ENCODE assay signal across 10 mouse cellular contexts in the genomic region with DNA sequence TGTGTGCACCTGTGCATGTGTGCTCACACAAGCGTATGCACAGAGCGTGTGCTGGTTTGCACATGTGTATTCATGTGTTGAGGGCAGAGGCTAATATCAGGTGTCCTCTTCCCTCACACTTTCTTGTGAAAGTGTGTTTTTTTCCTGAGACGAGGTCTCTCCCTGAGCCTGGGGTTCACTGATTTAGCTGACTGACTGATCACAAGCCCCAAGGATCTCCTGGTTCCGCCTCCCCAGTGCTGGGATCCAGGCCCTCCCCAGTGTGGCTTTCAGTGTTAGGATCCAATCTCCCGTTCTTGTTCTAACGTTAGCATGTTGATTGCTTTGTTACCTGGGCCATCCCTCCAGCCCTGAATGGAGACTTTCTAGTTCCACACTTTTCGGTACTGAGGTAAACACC. TPM values are rescaled to one million over a fixed set of nuclear protein-coding genes. Genes with fewer than 3 reads are reported as not detected.
DNase-seq lines count a peak whose midpoint lies in the region; ATAC-seq lines count a peak whose summit lies in the region.
"Had no signal": no experiment of that assay in that cellular context is flagged by ENCODE, and none has a peak within 500 bp of the region (broad histone marks: within the 10 kb centered on the region; RNA-seq: fewer than 3 reads in every experiment).

No protein-coding gene starts in this region.

- no peak overlapping the region; the same call in 1 of the 2 replicates for H3K9ac ChIP-seq in heart, embryonic 15.5 days
- H3K9ac ChIP-seq in hindbrain, embryonic 16.5 days (ENCODE audit: low read depth, low read length): no peak overlapping the region
- H3K9ac ChIP-seq in stomach, embryonic 15.5 days: no peak overlapping the region

- no peak overlapping the region for H3K4me2 ChIP-seq in heart, embryonic 15.5 days
- no peak overlapping the region for H3K4me2 ChIP-seq in hindbrain, embryonic 16.5 days (ENCODE audit: low read length)
- H3K4me2 ChIP-seq in stomach, embryonic 15.5 days: no peak overlapping the region; the same call in 1 of the 2 replicates

- peaks cover 68% of the 10 kb centered on the region for H3K4me1 ChIP-seq in heart, embryonic 15.5 days (replicated peaks)
- peaks cover 92% of the 10 kb centered on the region for H3K4me1 ChIP-seq in megakaryocyte, embryonic 14.5 days
- H3K4me1 ChIP-seq in hindbrain, embryonic 16.5 days (ENCODE audit: control insufficient read depth, insufficient read depth, low read depth, low read length): peaks cover 12% of the 10 kb centered on the region
- H3K4me1 ChIP-seq in stomach, embryonic 15.5 days: peaks cover 64% of the 10 kb centered on the region

- DNase-seq in heart, adult 18-20 months: no peak
- DNase-seq in layer of hippocampus, adult 11-12 months (ENCODE audit: low spot score): no peak
- DNase-seq: spleen, adult 18-20 months had no signal

- peak overlapping the region; percentile 96 for H3K27ac ChIP-seq in heart, embryonic 15.5 days
- peak overlapping the region; percentile 86 for H3K27ac ChIP-seq in hindbrain, embryonic 16.5 days (ENCODE audit: low read depth, low read length)
- H3K27ac ChIP-seq in stomach, embryonic 15.5 days: peak overlapping the region; percentile 95
- H3K27ac ChIP-seq: macrophage had no signal

- ATAC-seq in heart, embryonic 15.5 days (replicated peaks; ENCODE audit: insufficient number of reproducible peaks, insufficient read depth, low FRiP score, low read depth): no peak
- no peak for ATAC-seq in megakaryocyte, adult 5-6 weeks (ENCODE audit: poor library complexity, severe bottlenecking)
- no peak for ATAC-seq in hindbrain, embryonic 16.5 days
- no peak for ATAC-seq in stomach, embryonic 15.5 days (ENCODE audit: insufficient read depth, low FRiP score, low read depth)
- ATAC-seq: activated CD4-positive, CD25-positive, alpha-beta regulatory T cell, adult 4 months had no signal

- no peaks in the 10 kb centered on the region for H3K27me3 ChIP-seq in heart, embryonic 15.5 days
- H3K27me3 ChIP-seq in megakaryocyte, embryonic 14.5 days (replicated peaks): no peaks in the 10 kb centered on the region
- H3K27me3 ChIP-seq in hindbrain, embryonic 16.5 days (replicated peaks; ENCODE audit: control insufficient read depth, insufficient read depth, low read length): peaks cover 2% of the 10 kb centered on the region; the same call in 1 of the 2 replicates
- no peaks in the 10 kb centered on the region for H3K27me3 ChIP-seq in stomach, embryonic 15.5 days (replicated peaks)

- peaks cover 5% of the 10 kb centered on the region for H3K36me3 ChIP-seq in heart, embryonic 15.5 days
- peaks cover 21% of the 10 kb centered on the region for H3K36me3 ChIP-seq in megakaryocyte, embryonic 14.5 days (replicated peaks; ENCODE audit: low read length)
- no peaks in the 10 kb centered on the region for H3K36me3 ChIP-seq in hindbrain, embryonic 16.5 days (ENCODE audit: control insufficient read depth, insufficient read depth, low read length)
- H3K36me3 ChIP-seq in stomach, embryonic 15.5 days: no peaks in the 10 kb centered on the region; the same call in 1 of the 2 replicates

- H3K4me3 ChIP-seq in heart, embryonic 15.5 days: no peak overlapping the region
- H3K4me3 ChIP-seq in megakaryocyte, embryonic 14.5 days (replicated peaks): peak overlapping the region; percentile 33
- no peak overlapping the region for H3K4me3 ChIP-seq in hindbrain, embryonic 16.5 days (ENCODE audit: low read length)
- no peak overlapping the region for H3K4me3 ChIP-seq in stomach, embryonic 15.5 days (replicated peaks)

- WGBS in heart, embryonic 15.5 days: 78% methylated on average over 7 of the region's 7 CpGs
- 80% methylated on average over 7 of the region's 7 CpGs for WGBS in hindbrain, embryonic 16.5 days
- 63% methylated on average over 7 of the region's 7 CpGs for WGBS in stomach, embryonic 15.5 days

- no peaks in the 10 kb centered on the region for H3K9me3 ChIP-seq in heart, embryonic 15.5 days (replicated peaks)
- peaks cover 4% of the 10 kb centered on the region; the same call in 1 of the 2 replicates for H3K9me3 ChIP-seq in megakaryocyte, embryonic 14.5 days
- H3K9me3 ChIP-seq in hindbrain, embryonic 16.5 days (ENCODE audit: control insufficient read depth, low read length): no peaks in the 10 kb centered on the region
- no peaks in the 10 kb centered on the region for H3K9me3 ChIP-seq in stomach, embryonic 15.5 days

RNA-seq across cellular contexts. Expression of gene Wbp2, which starts 14.0 kb away (rescaled TPM):
- polyA plus RNA-seq in heart, embryonic 15.5 days (2015; fragmentation: Nextera tagmentation; extraction: Ambion mirVana): 121 and 139 TPM in 2 replicates
- total RNA-seq in heart, adult 18-20 months (2021): 100 to 1,000 TPM in 1 of 2 experiments, 10 to 100 TPM in 1; 93.3 to 109 TPM
- 842 and 1,717 TPM in 2 replicates for polyA plus RNA-seq in megakaryocyte, embryonic 14.5 days (2012; ENCODE audit: insufficient read depth, low replicate concordance)
- 89.9 and 100 TPM in 2 replicates for total RNA-seq in megakaryocyte, adult 5-6 weeks (2015)
- total RNA-seq in megakaryocyte, adult 5-6 weeks (2017): 39.5 and 49.8 TPM in 2 replicates
- polyA plus RNA-seq in hindbrain, embryonic 16.5 days (2015; fragmentation: Nextera tagmentation; extraction: Ambion mirVana): 183 and 225 TPM in 2 replicates
- polyA plus RNA-seq in stomach, embryonic 15.5 days (2015; fragmentation: Nextera tagmentation; extraction: Ambion mirVana): 70.4 and 77.6 TPM in 2 replicates

RNA-seq across cellular contexts. Expression of gene Unc13d, which starts 23.1 kb away (rescaled TPM):
- 1.0 and 3.9 TPM in 2 replicates for polyA plus RNA-seq in heart, embryonic 15.5 days (2015; fragmentation: Nextera tagmentation; extraction: Ambion mirVana)
- 1 to 10 TPM in 1 of 2 experiments, under 1 TPM in 1; 0.42 to 2.0 TPM for total RNA-seq in heart, adult 18-20 months (2021)
- 221 and 384 TPM in 2 replicates for polyA plus RNA-seq in megakaryocyte, embryonic 14.5 days (2012; ENCODE audit: insufficient read depth, low replicate concordance)
- total RNA-seq in megakaryocyte, adult 5-6 weeks (2015): 16.5 and 18.2 TPM in 2 replicates
- total RNA-seq in megakaryocyte, adult 5-6 weeks (2017): 26.7 and 27.7 TPM in 2 replicates
- polyA plus RNA-seq in hindbrain, embryonic 16.5 days (2015; fragmentation: Nextera tagmentation; extraction: Ambion mirVana): 0.69 and 0.80 TPM in 2 replicates
- 6.5 and 8.0 TPM in 2 replicates for polyA plus RNA-seq in stomach, embryonic 15.5 days (2015; fragmentation: Nextera tagmentation; extraction: Ambion mirVana)

RNA-seq across cellular contexts. Expression of gene Trim47, which starts 26.2 kb away (rescaled TPM):
- 79.1 and 91.1 TPM in 2 replicates for polyA plus RNA-seq in heart, embryonic 15.5 days (2015; fragmentation: Nextera tagmentation; extraction: Ambion mirVana)
- 10 to 100 TPM; 24.7 to 27.6 TPM for total RNA-seq in heart, adult 18-20 months (2021)
- polyA plus RNA-seq in megakaryocyte, embryonic 14.5 days (2012; ENCODE audit: insufficient read depth, low replicate concordance): 6.9 and 23.5 TPM in 2 replicates
- total RNA-seq in megakaryocyte, adult 5-6 weeks (2015): 0.47 TPM in 1 of 2 replicates, not detected in the other
- total RNA-seq in megakaryocyte, adult 5-6 weeks (2017): 0.07 TPM in 1 of 2 replicates, not detected in the other
- 13.5 and 14.5 TPM in 2 replicates for polyA plus RNA-seq in hindbrain, embryonic 16.5 days (2015; fragmentation: Nextera tagmentation; extraction: Ambion mirVana)
- polyA plus RNA-seq in stomach, embryonic 15.5 days (2015; fragmentation: Nextera tagmentation; extraction: Ambion mirVana): 27.6 and 30.9 TPM in 2 replicates
- polyA plus RNA-seq: activated CD4-positive, CD25-positive, alpha-beta regulatory T cell, adult 4 months had no signal

RNA-seq across cellular contexts. Expression of gene Trim65, which starts 30.1 kb away (rescaled TPM):
- polyA plus RNA-seq in heart, embryonic 15.5 days (2015; fragmentation: Nextera tagmentation; extraction: Ambion mirVana): 5.0 and 5.5 TPM in 2 replicates
- total RNA-seq in heart, adult 18-20 months (2021): 10 to 100 TPM in 1 of 2 experiments, 1 to 10 TPM in 1; 9.6 to 10.5 TPM
- polyA plus RNA-seq in megakaryocyte, embryonic 14.5 days (2012; ENCODE audit: insufficient read depth, low replicate concordance): 3.0 and 9.5 TPM in 2 replicates
- 15.8 and 15.9 TPM in 2 replicates for total RNA-seq in megakaryocyte, adult 5-6 weeks (2015)
- 7.9 and 10.7 TPM in 2 replicates for total RNA-seq in megakaryocyte, adult 5-6 weeks (2017)
- polyA plus RNA-seq in hindbrain, embryonic 16.5 days (2015; fragmentation: Nextera tagmentation; extraction: Ambion mirVana): 3.0 and 4.2 TPM in 2 replicates
- polyA plus RNA-seq in stomach, embryonic 15.5 days (2015; fragmentation: Nextera tagmentation; extraction: Ambion mirVana): 5.7 and 6.5 TPM in 2 replicates

RNA-seq across cellular contexts. Expression of gene Mrpl38, which starts 37.8 kb away (rescaled TPM):
- polyA plus RNA-seq in heart, embryonic 15.5 days (2015; fragmentation: Nextera tagmentation; extraction: Ambion mirVana): 90.7 and 94.4 TPM in 2 replicates
- 10 to 100 TPM; 56.8 to 66.1 TPM for total RNA-seq in heart, adult 18-20 months (2021)
- polyA plus RNA-seq in megakaryocyte, embryonic 14.5 days (2012; ENCODE audit: insufficient read depth, low replicate concordance): 25.4 and 80.4 TPM in 2 replicates
- 14.6 and 17.3 TPM in 2 replicates for total RNA-seq in megakaryocyte, adult 5-6 weeks (2015)
- total RNA-seq in megakaryocyte, adult 5-6 weeks (2017): 6.9 and 10.0 TPM in 2 replicates
- 84.0 and 86.8 TPM in 2 replicates for polyA plus RNA-seq in hindbrain, embryonic 16.5 days (2015; fragmentation: Nextera tagmentation; extraction: Ambion mirVana)
- polyA plus RNA-seq in stomach, embryonic 15.5 days (2015; fragmentation: Nextera tagmentation; extraction: Ambion mirVana): 94.8 and 102 TPM in 2 replicates

Comparison
In these comparisons a context has a peak if more than half of its experiments do, and no peak if none do; other contexts are left out.
1. RNA of gene Unc13d, which starts 23.1 kb away (polyA plus RNA-seq): 221 to 384 TPM in megakaryocyte, embryonic 14.5 days; 6.5 to 8.0 TPM in stomach, embryonic 15.5 days, 1.0 to 3.9 TPM in heart, embryonic 15.5 days and 0.69 to 0.80 TPM in hindbrain, embryonic 16.5 days; every median in the first group is over 10 times any median in the second.
2. Peak in every context shown above with its lines, with median percentiles within 50 percentile points of each other: H3K27ac ChIP-seq.